In genomic region chr19:28087607-28088546, GRCm38 (mm10) we compare ENCODE assay signal across 11 mouse cellular contexts.
A peak's percentile ranks its signal among the peaks of the same experiment; 100 is the strongest.
DNase-seq lines count a peak whose midpoint lies in the region; ATAC-seq and TF ChIP-seq lines count a peak whose summit lies in the region.
"Had no signal": no experiment of that assay in that cellular context is flagged by ENCODE, and none has a peak within 500 bp of the region (broad histone marks: within the 10 kb centered on the region; RNA-seq: fewer than 3 reads in every experiment).

No protein-coding gene starts in this region.

- 65% methylated on average over 12 of the region's 12 CpGs for WGBS in lung, embryonic 14.5 days
- WGBS in forebrain, embryonic 10.5 days = 76% methylated on average over 12 of the region's 12 CpGs
- WGBS in neural tube, embryonic 13.5 days = 58% methylated on average over 12 of the region's 12 CpGs

- no peaks in the 10 kb centered on the region for H3K27me3 ChIP-seq in lung, embryonic 14.5 days (ENCODE audit: insufficient read depth, low read length)
- no peaks in the 10 kb centered on the region for H3K27me3 ChIP-seq in forebrain, embryonic 10.5 days (ENCODE audit: poor library complexity, severe bottlenecking)
- H3K27me3 ChIP-seq in neural tube, embryonic 13.5 days = no peaks in the 10 kb centered on the region

- H3K4me2 ChIP-seq in lung, embryonic 14.5 days = no peak overlapping the region
- no peak overlapping the region for H3K4me2 ChIP-seq in neural tube, embryonic 13.5 days

- no peak for TF ChIP-seq CTCF in lung, embryonic 14.5 days (IDR thresholded peaks at IDR 0.05; ENCODE audit: low read depth)

- no peak overlapping the region for H3K4me3 ChIP-seq in lung, embryonic 14.5 days (ENCODE audit: low read depth, low read length)
- no peak overlapping the region for H3K4me3 ChIP-seq in forebrain, embryonic 10.5 days
- no peak overlapping the region for H3K4me3 ChIP-seq in neural tube, embryonic 13.5 days

- peak; percentile 8 for DNase-seq in lung, embryonic 14.5 days
- DNase-seq in lung, postnatal 25 days (ENCODE audit: low spot score) = no peak
- DNase-seq in forebrain, embryonic 10.5 days (ENCODE audit: extremely low spot score, low spot score) = no peak
- peak; percentile 51 for DNase-seq in layer of hippocampus, adult 9-10 months (ENCODE audit: low spot score)
- no peak for DNase-seq in urinary bladder, postnatal 25 days (ENCODE audit: low spot score)
- no peak for DNase-seq in ovary, adult 18-20 months (ENCODE audit: low spot score)
- DNase-seq: kidney, adult 11 months had no signal

- H3K4me1 ChIP-seq in lung, embryonic 14.5 days (ENCODE audit: insufficient read depth) = no peaks in the 10 kb centered on the region
- peaks cover 25% of the 10 kb centered on the region for H3K4me1 ChIP-seq in forebrain, embryonic 10.5 days
- H3K4me1 ChIP-seq in neural tube, embryonic 13.5 days (replicated peaks) = peaks cover 14% of the 10 kb centered on the region

- no peak overlapping the region for H3K9ac ChIP-seq in lung, embryonic 14.5 days
- H3K9ac ChIP-seq in neural tube, embryonic 13.5 days = no peak overlapping the region

- no peaks in the 10 kb centered on the region for H3K36me3 ChIP-seq in lung, embryonic 14.5 days (ENCODE audit: insufficient read depth)
- H3K36me3 ChIP-seq in forebrain, embryonic 10.5 days (replicated peaks) = no peaks in the 10 kb centered on the region
- no peaks in the 10 kb centered on the region for H3K36me3 ChIP-seq in neural tube, embryonic 13.5 days

- no peak overlapping the region for H3K27ac ChIP-seq in lung, embryonic 14.5 days (ENCODE audit: low read depth)
- peak overlapping the region; percentile 51; the same call in 1 of the 2 replicates for H3K27ac ChIP-seq in forebrain, embryonic 10.5 days
- H3K27ac ChIP-seq in neural tube, embryonic 13.5 days (replicated peaks) = peak overlapping the region; percentile 7; the same call in 1 of the 2 replicates
- H3K27ac ChIP-seq: stomach, postnatal 0 days had no signal

- no peak for ATAC-seq in lung, embryonic 14.5 days (ENCODE audit: insufficient read depth)
- peak; percentile 85 for ATAC-seq in neural tube, embryonic 13.5 days (ENCODE audit: low read depth)
- ATAC-seq in CD4-positive, CD25-positive, alpha-beta regulatory T cell, adult 4 months = no peak
- ATAC-seq: activated CD4-positive, CD25-positive, alpha-beta regulatory T cell, adult 4 months had no signal

- H3K9me3 ChIP-seq in lung, embryonic 14.5 days (ENCODE audit: low read depth, low read length) = no peaks in the 10 kb centered on the region
- no peaks in the 10 kb centered on the region for H3K9me3 ChIP-seq in forebrain, embryonic 10.5 days
- H3K9me3 ChIP-seq in neural tube, embryonic 13.5 days = no peaks in the 10 kb centered on the region

Comparison
In these comparisons a context has a peak if more than half of its experiments do, and no peak if none do; other contexts are left out.
1. DNase-seq: peak in lung, embryonic 14.5 days (single experiment) and layer of hippocampus, adult 9-10 months (single experiment); none in lung, postnatal 25 days (single experiment), forebrain, embryonic 10.5 days (single experiment), urinary bladder, postnatal 25 days (single experiment) and ovary, adult 18-20 months (single experiment).